Mouse (Mus musculus) liver, postnatal 0 days (tissue): ENCODE measurements around the gene Slc27a1.

Experiments used
- CTCF ChIP-seq: sonication (generic); IDR thresholded peaks from 2 replicates; pipeline ENCODE4 v1.5.1; 2016; ENCODE audit warnings: antibody characterized with exemption, low read depth
- EP300 ChIP-seq: IDR thresholded peaks from 2 replicates; pipeline ENCODE4 v1.6.1; 2016; ENCODE audit warnings: antibody characterized with exemption, low read depth, mild to moderate bottlenecking

DNA sequence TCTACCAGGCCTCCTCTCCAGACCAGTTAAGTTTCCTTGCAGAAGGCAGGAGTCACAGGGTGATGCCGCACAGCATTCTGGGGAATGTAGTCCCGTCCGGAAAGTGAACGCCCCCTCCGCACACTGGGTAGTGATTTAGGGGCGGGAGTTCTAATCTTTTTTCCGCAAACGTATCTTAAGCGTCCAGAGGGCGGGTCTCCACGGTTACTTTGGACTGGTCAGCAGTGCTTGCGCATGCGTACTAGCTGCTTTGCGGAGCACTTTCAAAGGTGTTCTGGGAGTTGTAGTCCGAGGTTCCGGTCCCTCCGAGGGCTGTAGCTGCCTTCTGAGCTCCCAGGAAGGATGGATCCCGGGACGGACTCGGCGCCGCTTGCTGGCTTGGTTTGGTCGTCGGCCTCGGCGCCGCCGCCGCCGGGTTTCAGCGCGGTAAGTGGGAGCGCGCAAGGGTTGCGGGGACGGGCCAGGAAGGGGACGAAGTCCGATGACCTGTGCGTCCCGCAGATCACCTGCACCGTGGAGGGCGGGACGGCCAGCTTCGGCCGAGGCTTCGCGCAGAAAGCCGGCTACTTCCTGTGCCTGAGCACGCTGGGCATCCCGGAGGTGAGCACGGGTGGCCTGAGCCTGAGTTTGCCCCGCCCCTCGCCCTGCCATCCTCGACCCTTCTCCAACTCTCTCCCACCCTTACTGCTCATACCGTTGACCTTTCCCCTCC is 25.9 kb upstream of the Slc27a1 start, which contains the start of gene Mvb12a:
- TF ChIP-seq CTCF = no peak
- no peak for TF ChIP-seq EP300
